Mouse (Mus musculus) limb, embryonic 15.5 days (tissue): Measurements from ENCODE around the gene Gm20388. TPM values are rescaled to one million over a fixed set of nuclear protein-coding genes. Genes with fewer than 3 reads are reported as not detected.

ENCODE experiments used
- ATAC-seq: fragments of 200-750 bp; cut with Nextera tagmentation; 2 replicates; pipeline ENCODE4 v1.8.0; 2017; ENCODE audit warnings: low read depth, moderate TSS enrichment; ENCODE audit not compliant: insufficient number of reproducible peaks, low FRiP score, low TSS enrichment
- H3K27ac ChIP-seq: fragments of 300-500 bp; sonication (generic); 2 replicates; pipeline ENCODE4 v1.5.1; 2015; ENCODE audit warnings: moderate library complexity, mild to moderate bottlenecking, inconsistent platforms
- H3K27me3 ChIP-seq: fragments of 300-500 bp; sonication (generic); 2 replicates; pipeline ENCODE4 v1.6.1; 2015; ENCODE audit warnings: inconsistent platforms
- H3K36me3 ChIP-seq: fragments of 300-500 bp; sonication (generic); 2 replicates; pipeline ENCODE4 v1.6.1; 2015; ENCODE audit warnings: inconsistent platforms
- H3K4me1 ChIP-seq: fragments of 300-500 bp; sonication (generic); 2 replicates; pipeline ENCODE4 v1.6.1; 2015; ENCODE audit warnings: inconsistent platforms
- H3K4me2 ChIP-seq: fragments of 300-500 bp; sonication (generic); 2 replicates; pipeline ENCODE4 v1.6.1; 2015; ENCODE audit warnings: mild to moderate bottlenecking, inconsistent platforms
- H3K4me3 ChIP-seq: fragments of 300-500 bp; sonication (generic); 2 replicates; pipeline ENCODE4 v1.5.1; 2015; ENCODE audit warnings: mild to moderate bottlenecking, inconsistent platforms
- H3K9ac ChIP-seq: fragments of 300-500 bp; sonication (generic); 2 replicates; pipeline ENCODE4 v1.6.1; 2015; ENCODE audit warnings: inconsistent platforms
- H3K9me3 ChIP-seq: fragments of 300-500 bp; sonication (generic); 2 replicates; pipeline ENCODE4 v1.6.1; 2016; ENCODE audit warnings: inconsistent platforms
- WGBS: fragments of 180-500 bp; shearing (Covaris S2); methylation state at CpG from one replicate; pipeline ENCODE4 v1.1.7; 2015; 5-methylcytosine and 5-hydroxymethylcytosine counted together
- polyA plus RNA-seq: library from polyadenylated mRNA; unstranded; fragments of >200 nt; fragmentation: Nextera tagmentation; extraction: Ambion mirVana; gene quantifications from 2 replicates; pipeline ENCODE4 v1.2.1, GENCODE M21; 2015

Gene Gm20388
- polyA plus RNA-seq, 1 experiment from 2014 or later = 4.9 TPM

DNA sequence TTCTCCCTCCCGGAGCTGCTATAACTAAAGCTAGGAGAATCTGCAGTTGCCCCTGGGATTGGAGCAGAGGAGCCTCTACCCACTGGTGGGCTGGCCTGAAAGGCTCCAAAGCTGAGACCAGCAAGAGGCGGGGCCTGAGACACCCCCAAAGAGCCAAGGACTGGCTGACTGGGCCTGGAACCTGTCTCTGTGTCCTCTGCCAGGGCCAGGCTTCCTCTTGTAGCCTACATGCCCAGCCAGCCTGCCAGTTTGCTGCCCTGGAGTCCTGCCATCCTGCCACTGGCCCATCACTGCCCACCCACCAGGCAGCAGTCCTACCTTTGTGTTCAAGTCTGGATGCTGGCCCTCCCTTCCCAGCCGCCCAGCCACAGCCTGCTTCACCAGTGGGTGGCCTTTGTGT lies 4419.8 kb downstream of the Gm20388 start:
- H3K27me3 ChIP-seq = no peaks in the 10 kb centered on the region
- peaks cover 87% of the 10 kb centered on the region for H3K36me3 ChIP-seq
- no peaks in the 10 kb centered on the region for H3K4me1 ChIP-seq
- no peak for ATAC-seq
- no peak overlapping the region for H3K27ac ChIP-seq
- no peaks in the 10 kb centered on the region for H3K9me3 ChIP-seq
- 81% methylated on average over 2 of the region's 3 CpGs for whole genome bisulfite sequencing
- H3K9ac ChIP-seq = no peak overlapping the region
- no peak overlapping the region for H3K4me2 ChIP-seq
- H3K4me3 ChIP-seq = no peak overlapping the region

DNA sequence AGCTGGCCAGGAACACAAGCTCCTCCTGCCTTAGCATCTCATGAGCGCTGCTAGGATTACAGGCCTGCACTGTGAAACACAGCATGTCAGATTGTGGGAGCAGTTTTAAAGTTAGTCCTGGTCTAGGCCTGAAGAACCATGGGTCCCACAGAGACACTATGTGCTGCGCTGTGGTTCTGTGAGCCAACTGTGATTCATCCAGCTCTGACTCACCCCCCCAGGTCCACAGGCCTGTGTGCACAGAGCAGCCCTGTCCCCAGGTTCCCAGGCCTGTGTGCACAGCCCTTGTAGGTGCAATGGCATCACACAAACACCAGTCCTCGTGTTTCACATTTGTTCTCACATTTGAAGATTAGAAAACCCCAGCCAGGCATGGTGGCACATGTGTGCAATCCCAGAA lies 4420.5 kb downstream of the Gm20388 start:
- H3K4me1 ChIP-seq = no peaks in the 10 kb centered on the region
- H3K9me3 ChIP-seq = no peaks in the 10 kb centered on the region
- 81% methylated on average over 3 of the region's 3 CpGs for WGBS
- H3K27me3 ChIP-seq = no peaks in the 10 kb centered on the region
- H3K4me3 ChIP-seq = no peak overlapping the region
- no peak for ATAC-seq
- no peak overlapping the region for H3K9ac ChIP-seq
- H3K4me2 ChIP-seq = no peak overlapping the region
- H3K36me3 ChIP-seq = peaks cover 87% of the 10 kb centered on the region
- H3K27ac ChIP-seq = no peak overlapping the region

DNA sequence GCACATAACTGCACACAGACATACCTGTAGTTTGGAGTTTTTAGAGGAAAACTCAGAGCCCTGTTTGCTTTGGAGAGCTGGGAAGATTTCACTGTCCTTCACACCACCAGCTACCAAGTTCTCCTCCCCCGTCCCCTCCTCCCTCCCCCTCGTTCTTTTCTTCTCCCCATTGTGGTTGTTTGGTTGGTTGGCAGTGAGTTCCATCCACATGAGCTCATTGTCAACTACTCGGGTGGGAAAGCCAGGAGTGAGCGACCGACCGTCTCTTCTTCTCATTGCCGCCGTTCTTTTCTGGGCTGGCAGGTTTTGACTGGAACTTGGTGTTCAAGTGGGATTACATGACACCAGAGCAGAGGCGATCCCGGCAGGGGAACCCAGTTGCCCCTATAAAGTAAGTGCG lies 4421.1 kb downstream of the Gm20388 start:
- Histone ChIP-seq H3K4me2 (no peak overlapping the region), H3K27me3 (no peaks in the 10 kb centered on the region), H3K9me3 (no peaks in the 10 kb centered on the region), H3K9ac (no peak overlapping the region), H3K4me3 (no peak overlapping the region), H3K27ac (no peak overlapping the region), H3K36me3 (peaks cover 87% of the 10 kb centered on the region), H3K4me1 (no peaks in the 10 kb centered on the region)
- ATAC-seq = no peak
- WGBS = 79% methylated on average over 11 of the region's 11 CpGs

GRCm38 (mm10) chr8:124336302-124336701 lies 4425.7 kb downstream of the Gm20388 start:
- Histone ChIP-seq H3K27me3 (no peaks in the 10 kb centered on the region), H3K4me3 (no peak overlapping the region), H3K4me2 (no peak overlapping the region), H3K36me3 (peaks cover 88% of the 10 kb centered on the region), H3K9me3 (no peaks in the 10 kb centered on the region), H3K27ac (no peak overlapping the region), H3K9ac (no peak overlapping the region), H3K4me1 (no peaks in the 10 kb centered on the region)
- no peak for ATAC-seq
- 87% methylated on average over 13 of the region's 13 CpGs for WGBS

GRCm38 (mm10) chr8:124339742-124340141 lies 4429.1 kb downstream of the Gm20388 start:
- H3K4me3 ChIP-seq = no peak overlapping the region
- no peak overlapping the region for H3K27ac ChIP-seq
- 83% methylated on average over 3 of the region's 3 CpGs for WGBS
- H3K27me3 ChIP-seq = no peaks in the 10 kb centered on the region
- H3K9me3 ChIP-seq = no peaks in the 10 kb centered on the region
- H3K9ac ChIP-seq = no peak overlapping the region
- H3K4me1 ChIP-seq = no peaks in the 10 kb centered on the region
- no peak overlapping the region for H3K4me2 ChIP-seq
- peaks cover 91% of the 10 kb centered on the region for H3K36me3 ChIP-seq
- ATAC-seq = no peak

GRCm38 (mm10) chr8:124340360-124341068 lies 4429.9 kb downstream of the Gm20388 start:
- H3K36me3 ChIP-seq = peaks cover 87% of the 10 kb centered on the region
- ATAC-seq = no peak
- no peak overlapping the region for H3K4me2 ChIP-seq
- 72% methylated on average over 17 of the region's 17 CpGs for WGBS
- H3K4me1 ChIP-seq = no peaks in the 10 kb centered on the region
- H3K9ac ChIP-seq = no peak overlapping the region
- no peaks in the 10 kb centered on the region for H3K9me3 ChIP-seq
- H3K27me3 ChIP-seq = no peaks in the 10 kb centered on the region
- no peak overlapping the region for H3K27ac ChIP-seq
- no peak overlapping the region for H3K4me3 ChIP-seq

DNA sequence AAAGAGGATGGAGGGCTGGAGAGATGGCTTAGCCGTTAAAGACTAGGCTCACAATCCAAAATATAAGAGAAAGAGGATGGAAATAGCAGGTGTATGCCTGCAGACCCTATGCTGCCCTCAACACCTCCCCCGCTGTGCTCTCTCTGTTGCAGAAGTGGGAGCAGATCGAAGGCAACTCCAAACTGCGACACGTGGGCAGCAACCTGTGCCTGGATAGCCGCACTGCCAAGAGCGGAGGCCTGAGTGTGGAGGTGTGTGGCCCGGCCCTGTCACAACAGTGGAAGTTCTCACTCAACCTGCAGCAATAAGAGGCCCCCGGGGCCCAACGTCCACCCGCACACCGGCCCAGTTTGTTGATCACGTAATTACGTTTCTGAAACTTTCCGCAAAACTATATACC lies 4432.5 kb downstream of the Gm20388 start:
- no peak overlapping the region for H3K4me2 ChIP-seq
- no peak overlapping the region for H3K27ac ChIP-seq
- no peak overlapping the region for H3K9ac ChIP-seq
- H3K9me3 ChIP-seq = no peaks in the 10 kb centered on the region
- no peaks in the 10 kb centered on the region for H3K27me3 ChIP-seq
- H3K4me3 ChIP-seq = no peak overlapping the region
- WGBS = 92% methylated on average over 15 of the region's 15 CpGs
- no peak for ATAC-seq
- H3K4me1 ChIP-seq = no peaks in the 10 kb centered on the region
- peaks cover 63% of the 10 kb centered on the region for H3K36me3 ChIP-seq

DNA sequence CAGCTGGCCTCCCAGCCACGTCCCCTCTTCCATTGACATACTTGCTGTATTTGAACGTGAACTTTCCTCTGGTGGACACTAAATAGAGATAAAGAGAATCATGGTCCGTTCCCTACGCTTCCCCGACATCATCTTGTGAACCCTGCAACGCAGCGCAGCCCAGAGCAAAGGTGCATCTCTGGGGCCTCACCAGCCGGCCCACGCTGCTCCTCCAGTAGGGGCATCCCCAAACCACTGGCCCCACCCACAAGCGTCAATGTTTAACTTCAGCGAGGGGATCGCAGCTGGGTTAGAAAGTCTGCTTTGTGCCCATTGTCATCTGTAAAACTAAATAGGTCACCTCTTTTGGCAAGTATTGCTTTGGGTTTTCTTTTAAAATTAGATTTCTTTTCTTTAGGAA lies 4433.4 kb downstream of the Gm20388 start:
- ATAC-seq = no peak
- 93% methylated on average over 12 of the region's 12 CpGs for WGBS
- peaks cover 55% of the 10 kb centered on the region for H3K36me3 ChIP-seq

GRCm38 (mm10) chr8:124345098-124345497 lies 4434.5 kb downstream of the Gm20388 start:
- Histone ChIP-seq H3K4me1 (peaks cover 3% of the 10 kb centered on the region; the same call in 1 of the 2 replicates), H3K4me2 (no peak overlapping the region), H3K27ac (no peak overlapping the region), H3K36me3 (peaks cover 46% of the 10 kb centered on the region), H3K9me3 (no peaks in the 10 kb centered on the region), H3K27me3 (no peaks in the 10 kb centered on the region), H3K9ac (no peak overlapping the region), H3K4me3 (no peak overlapping the region)
- ATAC-seq = no peak
- WGBS = 83% methylated on average over 10 of the region's 10 CpGs

More for the DNA sequence above, 4433.4 kb downstream of the Gm20388 start:
- Histone ChIP-seq H3K9me3 (no peaks in the 10 kb centered on the region), H3K9ac (no peak overlapping the region), H3K27me3 (no peaks in the 10 kb centered on the region), H3K27ac (no peak overlapping the region), H3K4me2 (no peak overlapping the region), H3K4me3 (no peak overlapping the region), H3K4me1 (no peaks in the 10 kb centered on the region)

- no peak overlapping the region for H3K4me3 ChIP-seq
- WGBS = 28% methylated on average over 19 of the region's 19 CpGs
- H3K4me1 ChIP-seq = peaks cover 3% of the 10 kb centered on the region; the same call in 1 of the 2 replicates
- ATAC-seq = no peak; the same call in 1 of the 2 replicates
- no peaks in the 10 kb centered on the region for H3K9me3 ChIP-seq
- no peak overlapping the region for H3K27ac ChIP-seq
- no peak overlapping the region for H3K9ac ChIP-seq
- no peaks in the 10 kb centered on the region for H3K27me3 ChIP-seq
- peaks cover 34% of the 10 kb centered on the region for H3K36me3 ChIP-seq
- no peak overlapping the region for H3K4me2 ChIP-seq
Observed at GRCm38 (mm10) chr8:124346852-124347523, 4436.3 kb downstream of the Gm20388 start.

DNA sequence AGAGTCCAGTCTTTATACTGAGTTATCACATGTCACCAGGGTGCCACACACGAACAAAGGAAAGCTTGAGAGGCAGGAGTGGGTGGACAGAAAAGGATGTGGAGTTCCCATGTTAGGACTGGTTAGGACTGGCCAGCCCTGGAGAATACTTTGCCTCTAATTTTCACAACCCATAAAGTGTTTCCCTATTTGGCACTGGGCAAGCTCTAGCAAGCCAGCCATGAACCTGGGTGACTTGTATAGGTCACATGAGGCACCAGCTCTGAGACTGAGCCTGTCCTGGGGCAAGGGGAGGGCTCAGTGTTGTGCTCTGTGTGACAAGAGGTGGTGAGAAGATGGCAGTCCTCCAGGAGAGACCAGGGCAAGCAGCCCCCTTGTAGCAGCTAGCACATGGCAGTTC lies 4437.4 kb downstream of the Gm20388 start:
- Histone ChIP-seq H3K4me2 (no peak overlapping the region), H3K9me3 (no peaks in the 10 kb centered on the region), H3K4me1 (peaks cover 3% of the 10 kb centered on the region; the same call in 1 of the 2 replicates), H3K4me3 (no peak overlapping the region), H3K27ac (no peak overlapping the region), H3K9ac (no peak overlapping the region), H3K27me3 (no peaks in the 10 kb centered on the region), H3K36me3 (peaks cover 23% of the 10 kb centered on the region)
- WGBS = 54% methylated on average over 1 of the region's 1 CpGs
- ATAC-seq = no peak

- Histone ChIP-seq H3K9ac (no peak overlapping the region), H3K9me3 (no peaks in the 10 kb centered on the region), H3K36me3 (peaks cover 7% of the 10 kb centered on the region), H3K4me2 (no peak overlapping the region), H3K27ac (no peak overlapping the region), H3K4me1 (peaks cover 3% of the 10 kb centered on the region; the same call in 1 of the 2 replicates), H3K4me3 (no peak overlapping the region), H3K27me3 (no peaks in the 10 kb centered on the region)
- WGBS = 34% methylated on average over 7 of the region's 7 CpGs
- no peak for ATAC-seq
Observed at GRCm38 (mm10) chr8:124349663-124350062, 4439.0 kb downstream of the Gm20388 start.
